Mouse (Mus musculus) megakaryocyte, embryonic 14.5 days (primary cell): Measurements from ENCODE around the gene Il22.
"Not testable (repeated sequence)": the region's sequence is repeated elsewhere in the genome, so short reads cannot be mapped to it uniquely, and the experiment has no call there.

Experiments used
- FLI1 ChIP-seq: IDR thresholded peaks from 2 replicates; pipeline ENCODE4 v1.6.1; 2012; ENCODE audit warnings: low read length, inconsistent platforms, mixed read lengths
- GATA1 ChIP-seq: IDR thresholded peaks from 3 replicates; pipeline ENCODE4 v1.6.1; 2012; ENCODE audit warnings: mixed read lengths, low read length, inconsistent platforms, borderline replicate concordance

DNA sequence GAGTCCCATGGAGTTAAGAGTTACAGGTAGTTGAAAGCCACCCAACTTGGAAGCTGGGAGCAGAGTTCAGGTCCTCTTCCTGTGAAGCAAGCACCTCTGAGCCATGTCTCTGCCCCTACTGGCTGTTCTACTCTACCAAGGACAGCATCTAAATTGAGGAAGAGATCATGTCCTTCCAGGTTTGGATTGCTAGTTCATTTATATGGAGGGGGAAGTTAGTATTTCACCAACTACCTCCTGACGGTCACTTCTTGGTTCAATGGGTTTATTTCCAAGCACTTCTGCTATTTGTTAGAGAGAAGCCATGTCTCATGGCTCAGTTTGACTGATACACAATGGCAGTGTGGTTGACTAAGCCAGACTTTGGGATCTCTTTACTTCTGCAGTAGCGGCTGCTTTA, 22.9 kb downstream of the Il22 start:
- not testable (repeated sequence) for TF ChIP-seq GATA1, FLI1
